Mouse (Mus musculus): ENCODE measurements around the gene Arhgef18. TPM values are rescaled to one million over a fixed set of nuclear protein-coding genes. Genes with fewer than 3 reads are reported as not detected.

Arhgef18 gene
- polyA plus RNA-seq, 1 experiment from 2014 or later = 7.8 TPM

GRCm38 (mm10) chr8:3375748-3376147 lies 17.1 kb upstream of the Arhgef18 start:
- Histone ChIP-seq H3K9me3 (ENCODE audit: low read depth, low read length) (no peaks in the 10 kb centered on the region; the same call in 1 of the 2 replicates), H3K4me2 (no peak overlapping the region), H3K36me3 (ENCODE audit: insufficient read depth) (no peaks in the 10 kb centered on the region), H3K4me3 (ENCODE audit: low read depth, low read length) (no peak overlapping the region), H3K4me1 (ENCODE audit: insufficient read depth) (no peaks in the 10 kb centered on the region), H3K9ac (no peak overlapping the region), H3K27ac (ENCODE audit: low read depth) (no peak overlapping the region), H3K27me3 (ENCODE audit: insufficient read depth, low read length) (no peaks in the 10 kb centered on the region)
- DNase-seq (peak; percentile 24), ATAC-seq (ENCODE audit: insufficient read depth) (no peak)
- peak; percentile 43 for TF ChIP-seq CTCF (IDR thresholded peaks at IDR 0.05; ENCODE audit: low read depth)

- Histone ChIP-seq H3K9me3 (ENCODE audit: low read depth, low read length) (no peaks in the 10 kb centered on the region; the same call in 1 of the 2 replicates), H3K4me2 (no peak overlapping the region), H3K27me3 (ENCODE audit: insufficient read depth, low read length) (no peaks in the 10 kb centered on the region), H3K36me3 (ENCODE audit: insufficient read depth) (no peaks in the 10 kb centered on the region), H3K4me1 (ENCODE audit: insufficient read depth) (no peaks in the 10 kb centered on the region), H3K27ac (ENCODE audit: low read depth) (no peak overlapping the region; the same call in 1 of the 2 replicates), H3K9ac (no peak overlapping the region), H3K4me3 (ENCODE audit: low read depth, low read length) (no peak overlapping the region)
- TF ChIP-seq CTCF (IDR thresholded peaks at IDR 0.05; ENCODE audit: low read depth) = no peak
- DNase-seq = peak; percentile 17
- no peak for ATAC-seq (ENCODE audit: insufficient read depth)
- WGBS = 32% methylated on average over 11 of the region's 11 CpGs
These were observed 16.0 kb upstream of the Arhgef18 start for GRCm38 (mm10) chr8:3376641-3377274.

GRCm38 (mm10) chr8:3387286-3387685 lies 5.5 kb upstream of the Arhgef18 start:
- WGBS = 29% methylated on average over 6 of the region's 6 CpGs
- H3K4me3 ChIP-seq (ENCODE audit: low read depth, low read length) = no peak overlapping the region
- peak; percentile 56; the same call in 1 of the 2 replicates for ATAC-seq (ENCODE audit: insufficient read depth)
- no peaks in the 10 kb centered on the region for H3K36me3 ChIP-seq (ENCODE audit: insufficient read depth)
- no peak overlapping the region for H3K9ac ChIP-seq
- peak; percentile 86 for DNase-seq
- no peaks in the 10 kb centered on the region for H3K9me3 ChIP-seq (ENCODE audit: low read depth, low read length)
- no peaks in the 10 kb centered on the region for H3K4me1 ChIP-seq (ENCODE audit: insufficient read depth)
- no peak overlapping the region for H3K27ac ChIP-seq (ENCODE audit: low read depth)
- TF ChIP-seq CTCF (IDR thresholded peaks at IDR 0.05; ENCODE audit: low read depth) = peak; percentile 82
- no peak overlapping the region for H3K4me2 ChIP-seq
- H3K27me3 ChIP-seq (ENCODE audit: insufficient read depth, low read length) = no peaks in the 10 kb centered on the region

DNA sequence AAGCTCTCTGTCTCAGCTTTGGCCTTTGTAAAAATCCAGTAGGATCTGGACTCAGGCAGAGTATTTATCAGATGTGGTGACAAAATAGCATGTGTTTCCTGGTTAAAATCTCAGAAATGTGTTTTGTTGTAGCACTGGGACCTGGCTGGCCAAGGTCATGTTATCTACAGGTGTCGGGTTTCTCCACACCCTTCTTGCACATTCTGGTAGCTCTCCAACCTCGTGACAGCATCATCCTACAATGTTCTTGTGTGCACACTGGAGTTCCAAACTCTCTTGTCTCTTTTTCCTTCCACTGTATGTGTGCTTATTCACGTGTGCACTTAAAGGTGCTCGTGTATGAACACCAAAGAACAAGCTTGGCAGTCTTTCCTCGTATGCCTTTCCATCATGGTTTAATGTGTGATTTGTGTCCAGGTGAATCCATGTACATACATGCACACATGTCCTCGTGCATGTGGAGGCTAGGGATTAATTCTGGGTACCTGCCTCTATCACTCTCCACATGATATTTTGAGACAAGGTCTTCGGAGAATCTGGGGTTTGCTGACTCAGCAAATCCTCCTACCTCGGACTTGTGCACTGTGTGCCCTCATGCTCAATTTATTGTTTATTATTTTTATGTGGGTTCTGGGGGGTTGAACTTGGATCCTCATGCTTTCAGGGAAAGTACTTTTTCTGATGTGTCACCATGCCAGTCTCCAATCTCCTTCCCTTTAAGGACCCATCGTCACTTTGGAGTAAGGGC lies 4.0 kb upstream of the Arhgef18 start:
- Histone ChIP-seq H3K27ac (ENCODE audit: low read depth) (no peak overlapping the region), H3K9me3 (ENCODE audit: low read depth, low read length) (no peaks in the 10 kb centered on the region), H3K9ac (no peak overlapping the region), H3K4me1 (ENCODE audit: insufficient read depth) (0 out of 2 replicates have a peak, but pooled peaks cover 3% of the 10 kb centered on the region), H3K4me3 (ENCODE audit: low read depth, low read length) (no peak overlapping the region), H3K36me3 (ENCODE audit: insufficient read depth) (no peaks in the 10 kb centered on the region), H3K27me3 (ENCODE audit: insufficient read depth, low read length) (no peaks in the 10 kb centered on the region), H3K4me2 (no peak overlapping the region)
- no peak for ATAC-seq (ENCODE audit: insufficient read depth)
- TF ChIP-seq CTCF (IDR thresholded peaks at IDR 0.05; ENCODE audit: low read depth) = no peak
- WGBS = 59% methylated on average over 9 of the region's 9 CpGs
- no peak for DNase-seq

DNA sequence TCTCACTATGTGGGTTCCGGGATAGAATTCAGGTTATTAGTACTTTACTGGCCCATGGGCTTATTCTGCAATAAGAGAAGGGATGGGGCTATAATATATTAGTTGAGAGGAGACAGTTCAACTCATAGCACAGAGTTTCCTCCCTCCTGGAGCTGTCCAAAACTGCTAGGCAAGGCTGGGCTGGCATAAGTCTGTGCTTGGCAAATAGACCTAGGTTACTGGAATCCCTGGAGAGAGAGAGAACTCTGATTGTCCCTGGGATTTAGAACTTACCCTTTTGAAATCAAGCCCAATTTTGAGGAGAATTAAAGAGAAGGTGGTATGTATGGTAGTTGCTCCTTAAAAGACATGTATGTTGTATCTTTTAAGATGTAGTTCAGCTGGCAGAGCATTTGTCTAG lies 3.3 kb upstream of the Arhgef18 start:
- no peak overlapping the region for H3K9ac ChIP-seq
- H3K4me1 ChIP-seq (ENCODE audit: insufficient read depth) = 0 out of 2 replicates have a peak, but pooled peaks cover 7% of the 10 kb centered on the region
- H3K36me3 ChIP-seq (ENCODE audit: insufficient read depth) = no peaks in the 10 kb centered on the region
- DNase-seq (no peak), ATAC-seq (ENCODE audit: insufficient read depth) (no peak)
- no peaks in the 10 kb centered on the region for H3K27me3 ChIP-seq (ENCODE audit: insufficient read depth, low read length)
- no peak overlapping the region for H3K27ac ChIP-seq (ENCODE audit: low read depth)
- 94% methylated on average over 1 of the region's 1 CpGs for WGBS
- TF ChIP-seq CTCF (IDR thresholded peaks at IDR 0.05; ENCODE audit: low read depth) = no peak
- H3K4me2 ChIP-seq = no peak overlapping the region
- H3K9me3 ChIP-seq (ENCODE audit: low read depth, low read length) = no peaks in the 10 kb centered on the region
- H3K4me3 ChIP-seq (ENCODE audit: low read depth, low read length) = no peak overlapping the region

GRCm38 (mm10) chr8:3392293-3392692 lies 513 bp upstream of the Arhgef18 start:
- H3K27ac ChIP-seq (ENCODE audit: low read depth) = no peak overlapping the region
- TF ChIP-seq CTCF (IDR thresholded peaks at IDR 0.05; ENCODE audit: low read depth) = no peak
- no peaks in the 10 kb centered on the region for H3K9me3 ChIP-seq (ENCODE audit: low read depth, low read length)
- H3K4me2 ChIP-seq = peak overlapping the region; percentile 87
- peaks cover 4% of the 10 kb centered on the region; the same call in 1 of the 2 replicates for H3K36me3 ChIP-seq (ENCODE audit: insufficient read depth)
- DNase-seq = no peak
- ATAC-seq (ENCODE audit: insufficient read depth) = no peak
- 0 out of 2 replicates have a peak, but pooled peaks cover 7% of the 10 kb centered on the region for H3K4me1 ChIP-seq (ENCODE audit: insufficient read depth)
- WGBS = 33% methylated on average over 4 of the region's 4 CpGs
- peak overlapping the region; percentile 85 for H3K4me3 ChIP-seq (ENCODE audit: low read depth, low read length)
- peak overlapping the region; percentile 73 for H3K9ac ChIP-seq
- H3K27me3 ChIP-seq (ENCODE audit: insufficient read depth, low read length) = no peaks in the 10 kb centered on the region

- ATAC-seq (ENCODE audit: insufficient read depth) = no peak
- WGBS = 16% methylated on average over 6 of the region's 6 CpGs
- no peak overlapping the region; the same call in 1 of the 2 replicates for H3K9ac ChIP-seq
These were observed 1.8 kb downstream of the Arhgef18 start for GRCm38 (mm10) chr8:3394600-3394999.

More at GRCm38 (mm10) chr8:3394600-3394999, 1.8 kb downstream of the Arhgef18 start:
- peaks cover 4% of the 10 kb centered on the region; the same call in 1 of the 2 replicates for H3K36me3 ChIP-seq (ENCODE audit: insufficient read depth)
- no peak for TF ChIP-seq CTCF (IDR thresholded peaks at IDR 0.05; ENCODE audit: low read depth)
- H3K27ac ChIP-seq (ENCODE audit: low read depth) = no peak overlapping the region
- no peaks in the 10 kb centered on the region for H3K9me3 ChIP-seq (ENCODE audit: low read depth, low read length)
- no peak overlapping the region for H3K4me3 ChIP-seq (ENCODE audit: low read depth, low read length)
- H3K4me1 ChIP-seq (ENCODE audit: insufficient read depth) = 0 out of 2 replicates have a peak, but pooled peaks cover 7% of the 10 kb centered on the region
- H3K4me2 ChIP-seq = peak overlapping the region; percentile 87
- no peak for DNase-seq
- H3K27me3 ChIP-seq (ENCODE audit: insufficient read depth, low read length) = no peaks in the 10 kb centered on the region

Data from lung, embryonic 14.5 days (tissue).